Mouse (Mus musculus) midbrain, embryonic 16.5 days (tissue): Measurements from ENCODE around the gene Slc35b1. TPM values are rescaled to one million over a fixed set of nuclear protein-coding genes. Genes with fewer than 3 reads are reported as not detected.

ENCODE experiments used
- ATAC-seq: fragments of 200-750 bp; cut with Nextera tagmentation; 2 replicates; pipeline ENCODE4 v1.8.0; 2017; ENCODE audit warnings: moderate TSS enrichment
- H3K27ac ChIP-seq: fragments of 300-500 bp; sonication (generic); 2 replicates; pipeline ENCODE4 v1.5.1; 2014; ENCODE audit warnings: mild to moderate bottlenecking, low read length, mixed read lengths
- H3K27me3 ChIP-seq: fragments of 300-500 bp; sonication (generic); 2 replicates; pipeline ENCODE4 v1.6.1; 2014; ENCODE audit warnings: low read depth, low read length, mixed read lengths; ENCODE audit not compliant: control insufficient read depth, insufficient read depth
- H3K36me3 ChIP-seq: fragments of 300-500 bp; sonication (generic); 2 replicates; pipeline ENCODE4 v1.6.1; 2014; ENCODE audit warnings: mild to moderate bottlenecking, low read length, moderate library complexity, mixed read lengths; ENCODE audit not compliant: control insufficient read depth, insufficient read depth
- H3K4me1 ChIP-seq: fragments of 300-500 bp; sonication (generic); 2 replicates; pipeline ENCODE4 v1.6.1; 2014; ENCODE audit warnings: mild to moderate bottlenecking, low read length, mixed read lengths; ENCODE audit not compliant: control insufficient read depth, insufficient read depth
- H3K4me2 ChIP-seq: fragments of 300-500 bp; sonication (generic); 2 replicates; pipeline ENCODE4 v1.6.1; 2014; ENCODE audit warnings: mild to moderate bottlenecking, low read length, mixed read lengths
- H3K4me3 ChIP-seq: fragments of 300-500 bp; sonication (generic); 2 replicates; pipeline ENCODE4 v1.5.1; 2014; ENCODE audit warnings: low read depth, mild to moderate bottlenecking, low read length, moderate library complexity, mixed read lengths
- H3K9ac ChIP-seq: fragments of 300-500 bp; sonication (generic); 2 replicates; pipeline ENCODE4 v1.6.1; 2014; ENCODE audit warnings: low read depth, low read length, mixed read lengths
- H3K9me3 ChIP-seq: fragments of 300-500 bp; sonication (generic); replicated peaks from 2 replicates; pipeline ENCODE4 v1.6.1; 2014; ENCODE audit warnings: mild to moderate bottlenecking, low read length, mixed read lengths; ENCODE audit not compliant: control insufficient read depth, poor library complexity, severe bottlenecking
- WGBS: fragments of 180-500 bp; shearing (Covaris S2); extraction: QIAGEN DNeasy Blood & Tissue Kit; methylation state at CpG from one replicate; pipeline ENCODE4 v1.1.7; 2014; 5-methylcytosine and 5-hydroxymethylcytosine counted together
- polyA plus RNA-seq: library from polyadenylated mRNA; unstranded; fragments of >200 nt; fragmentation: Nextera tagmentation; extraction: Ambion mirVana; gene quantifications from 2 replicates; pipeline ENCODE4 v1.2.1, GENCODE M21; 2015

Slc35b1 gene
- polyA plus RNA-seq, 1 experiment from 2014 or later = 157 TPM

DNA sequence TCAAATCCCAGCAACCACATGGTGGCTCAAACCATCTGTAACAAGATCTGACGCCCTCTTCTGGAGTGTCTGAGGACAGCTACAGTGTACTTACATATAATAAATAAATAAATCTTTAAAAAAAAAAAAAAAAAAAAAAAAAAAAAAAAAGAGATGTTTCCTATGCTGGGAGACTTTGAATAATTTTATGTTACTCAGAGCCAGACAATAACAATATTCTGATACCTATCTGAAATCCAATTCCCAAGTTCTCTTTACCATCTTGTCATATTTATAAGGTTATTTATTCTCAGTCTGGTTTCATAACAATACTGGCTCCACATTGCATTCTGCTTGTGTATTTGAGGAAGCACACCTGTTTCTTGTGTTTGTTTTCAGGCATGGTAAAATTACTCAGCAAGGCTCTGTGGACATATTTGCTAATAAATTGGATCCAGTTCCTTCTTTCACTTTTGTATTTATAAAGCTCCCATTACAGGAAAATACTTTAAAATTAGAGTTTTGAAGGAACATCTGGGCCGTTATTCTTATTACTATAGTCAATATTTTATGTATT lies 36.5 kb downstream of the Slc35b1 start:
- Histone ChIP-seq H3K27ac (no peak overlapping the region), H3K9me3 (no peaks in the 10 kb centered on the region), H3K4me3 (no peak overlapping the region), H3K4me1 (peaks cover 17% of the 10 kb centered on the region), H3K27me3 (no peaks in the 10 kb centered on the region), H3K9ac (no peak overlapping the region), H3K4me2 (no peak overlapping the region), H3K36me3 (no peaks in the 10 kb centered on the region)
- 77% methylated on average over 2 of the region's 2 CpGs for WGBS
- ATAC-seq = no peak

DNA sequence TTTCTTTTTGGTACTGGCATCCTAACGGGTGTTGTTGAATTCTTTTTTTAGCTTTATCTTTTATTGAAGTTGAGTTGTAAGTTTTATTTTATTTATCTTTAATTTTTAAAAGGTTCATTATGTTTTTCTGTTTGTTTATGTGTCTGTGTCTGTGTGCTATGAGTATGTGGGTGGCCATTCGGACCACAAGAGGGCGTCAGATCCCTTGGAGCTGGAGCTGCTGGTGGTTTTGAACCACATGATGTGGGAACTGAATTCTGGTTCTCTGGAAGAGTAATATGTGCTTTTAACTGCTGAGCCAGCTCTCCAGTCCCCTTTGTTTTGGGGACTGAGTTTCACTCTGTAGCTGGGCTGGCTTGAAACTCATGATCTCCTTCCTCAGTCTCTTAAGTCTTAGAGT lies 39.0 kb downstream of the Slc35b1 start:
- Histone ChIP-seq H3K9me3 (no peaks in the 10 kb centered on the region), H3K9ac (no peak overlapping the region), H3K4me1 (no peaks in the 10 kb centered on the region), H3K4me3 (no peak overlapping the region), H3K27me3 (no peaks in the 10 kb centered on the region), H3K27ac (no peak overlapping the region), H3K4me2 (no peak overlapping the region), H3K36me3 (no peaks in the 10 kb centered on the region)
- WGBS = 75% methylated on average over 3 of the region's 3 CpGs
- no peak for ATAC-seq

DNA sequence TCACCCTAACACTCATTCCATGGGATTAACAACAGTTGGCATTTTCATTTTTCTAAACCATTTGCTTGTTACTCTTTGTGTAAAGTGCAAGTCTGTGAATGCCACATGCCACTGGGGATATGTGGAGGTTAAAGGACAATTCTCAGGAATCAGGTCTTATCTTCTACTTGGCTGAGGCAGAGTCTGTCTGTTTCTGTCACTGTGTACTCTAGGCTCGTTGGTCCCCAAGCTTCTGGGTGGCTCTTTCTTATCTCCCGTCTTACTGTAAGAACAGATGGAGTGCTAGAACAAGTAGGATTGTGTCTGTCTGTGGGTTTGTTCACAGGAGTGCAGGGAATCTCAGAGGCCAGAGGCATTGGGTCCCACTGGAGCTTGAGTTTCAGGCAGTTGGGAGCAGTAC lies 46.9 kb downstream of the Slc35b1 start:
- Histone ChIP-seq H3K9me3 (no peaks in the 10 kb centered on the region), H3K4me2 (no peak overlapping the region), H3K27ac (no peak overlapping the region), H3K4me3 (no peak overlapping the region), H3K9ac (no peak overlapping the region), H3K4me1 (no peaks in the 10 kb centered on the region), H3K36me3 (no peaks in the 10 kb centered on the region), H3K27me3 (no peaks in the 10 kb centered on the region)
- ATAC-seq = no peak
- 91% methylated on average over 2 of the region's 2 CpGs for WGBS

- Histone ChIP-seq H3K4me2 (no peak overlapping the region), H3K9me3 (no peaks in the 10 kb centered on the region), H3K9ac (no peak overlapping the region), H3K36me3 (no peaks in the 10 kb centered on the region), H3K4me1 (no peaks in the 10 kb centered on the region), H3K27ac (no peak overlapping the region), H3K27me3 (no peaks in the 10 kb centered on the region), H3K4me3 (no peak overlapping the region)
- WGBS = 93% methylated on average over 2 of the region's 2 CpGs
- ATAC-seq = no peak
Observed at GRCm38 (mm10) chr11:95432194-95432593, 47.7 kb downstream of the Slc35b1 start.

Other genes starting within 250 kb of the Slc35b1 start
- gene Dlx4, start 238.4 kb upstream of the Slc35b1 start, polyA plus RNA-seq = 0.36 TPM in 1 of 2 replicates, not detected in the other
- gene Tac4, start 123.2 kb upstream of the Slc35b1 start, polyA plus RNA-seq = not detected in 2 replicates
- gene Kat7, start 74.4 kb upstream of the Slc35b1 start, polyA plus RNA-seq = 65.8 and 69.1 TPM in 2 replicates
- 2.1 and 2.2 TPM in 2 replicates for gene Fam117a, start 47.7 kb upstream of the Slc35b1 start, polyA plus RNA-seq
- gene Spop, start 29.4 kb downstream of the Slc35b1 start, polyA plus RNA-seq = 244 and 258 TPM in 2 replicates
- 3.3 and 4.6 TPM in 2 replicates for gene Nxph3, start 129.9 kb downstream of the Slc35b1 start, polyA plus RNA-seq
- gene Ngfr, start 203.0 kb downstream of the Slc35b1 start, polyA plus RNA-seq = 10.2 and 10.8 TPM in 2 replicates